Mouse (Mus musculus) heart, adult 2 months (tissue): ENCODE measurements at regions not wholly inside any gene's neighbourhood (a gene's known extent, or its start where the extent isn't known, plus 50 kb on each side); places are given as distances from the start of the nearest gene placed in this dataset.

Source experiments
- CTCF ChIP-seq: fragments of 200-600 bp; IDR thresholded peaks from 2 replicates; pipeline ENCODE4 v1.8.1; 2022; ENCODE audit warnings: antibody characterized with exemption, mild to moderate bottlenecking, moderate library complexity
- EP300 ChIP-seq: fragments of 200-500 bp; IDR thresholded peaks from 2 replicates; pipeline ENCODE4 v1.6.1; 2011; ENCODE audit warnings: low read depth, low read length, control low read depth; ENCODE audit not compliant: insufficient read depth
- POLR2A ChIP-seq: fragments of 200-500 bp; IDR thresholded peaks from 2 replicates; pipeline ENCODE4 v1.6.1; 2011; ENCODE audit warnings: mild to moderate bottlenecking, low read depth, low read length, control low read depth; ENCODE audit not compliant: insufficient read depth

- no peak for TF ChIP-seq CTCF
- TF ChIP-seq POLR2A = no peak
- TF ChIP-seq EP300 = no peak
Measured at GRCm38 (mm10) chr2:50642198-50642597, 345.6 kb upstream of the Mmadhc start.
